Mouse (Mus musculus): ENCODE results near the gene Snn. TPM values are rescaled to one million over a fixed set of nuclear protein-coding genes. Genes with fewer than 3 reads are reported as not detected.
"Not testable (repeated sequence)": the region's sequence is repeated elsewhere in the genome, so short reads cannot be mapped to it uniquely, and the experiment has no call there.

Snn gene
- 102 and 104 TPM in 2 replicates for polyA plus RNA-seq (2016; fragmentation: Nextera tagmentation; extraction: Ambion mirVana)

DNA sequence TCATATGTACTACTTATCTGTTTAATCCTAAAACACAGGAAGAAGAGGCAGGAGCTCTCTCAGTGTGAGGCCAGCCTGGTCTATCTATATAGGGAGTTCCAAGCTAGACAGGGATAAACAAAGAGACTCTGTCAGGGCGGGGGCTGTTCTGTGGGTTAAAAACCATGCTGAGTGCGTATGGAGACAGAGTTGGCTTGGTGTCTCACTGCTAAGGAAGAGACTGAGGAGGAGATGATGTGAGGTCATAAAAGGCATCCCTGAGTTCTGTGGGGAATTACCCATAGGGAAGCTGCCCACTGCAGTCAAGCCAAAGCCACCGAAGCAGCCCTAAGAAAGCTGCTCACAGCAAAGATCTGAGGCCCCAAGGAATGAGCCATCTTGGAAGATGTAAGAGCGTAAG lies at the start of gene Snn:
Gene Snn, plus strand, starts transcription at position 301 of the 400 bp plus-strand sequence.
- 86% methylated on average over 4 of the region's 4 CpGs for WGBS
- H3K4me3 ChIP-seq (replicated peaks), result no peak within 1 kb of the TSS

DNA sequence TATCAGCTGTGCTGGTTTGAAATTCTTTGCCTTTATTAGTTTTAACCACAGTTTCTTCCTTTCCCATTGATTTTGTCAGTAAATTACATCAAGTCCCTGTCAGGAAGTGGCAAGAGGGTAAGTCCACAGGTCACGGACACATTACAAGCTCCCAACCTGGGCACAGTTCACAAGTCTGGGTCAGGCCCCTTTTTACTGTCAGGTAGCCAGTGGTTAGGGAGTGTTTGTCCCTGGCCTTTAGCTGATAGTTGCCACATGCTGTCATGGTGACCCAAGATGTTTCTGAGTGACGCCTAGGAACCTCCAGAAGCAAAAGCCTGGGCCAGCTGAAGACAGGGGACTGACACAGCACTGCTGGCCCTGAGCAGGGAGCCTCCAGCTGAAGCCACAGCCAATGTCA lies 49.5 kb upstream of the Snn start:
- Histone ChIP-seq H3K36me3 (replicated peaks) (no peaks in the 10 kb centered on the region), H3K27me3 (no peaks in the 10 kb centered on the region), H3K9ac (no peak overlapping the region), H3K27ac (no peak overlapping the region), H3K4me2 (no peak overlapping the region), H3K9me3 (no peaks in the 10 kb centered on the region), H3K4me3 (replicated peaks) (no peak overlapping the region), H3K4me1 (peaks cover 24% of the 10 kb centered on the region)
- 73% methylated on average over 2 of the region's 2 CpGs for WGBS
- ATAC-seq (ENCODE audit: low FRiP score), result no peak

More for the DNA sequence above, at the start of gene Snn:
- no peak within 1 kb of the TSS for H3K27ac ChIP-seq
- no peak within 1 kb of the TSS for H3K9ac ChIP-seq
- peaks cover 27% of the 10 kb centered on the region for H3K4me1 ChIP-seq
- H3K27me3 ChIP-seq, result no peaks in the 10 kb centered on the region
- no peaks in the 10 kb centered on the region for H3K36me3 ChIP-seq (replicated peaks)
- H3K4me2 ChIP-seq, result no peak within 1 kb of the TSS
- no peaks in the 10 kb centered on the region for H3K9me3 ChIP-seq
- no peak for ATAC-seq (ENCODE audit: low FRiP score)

DNA sequence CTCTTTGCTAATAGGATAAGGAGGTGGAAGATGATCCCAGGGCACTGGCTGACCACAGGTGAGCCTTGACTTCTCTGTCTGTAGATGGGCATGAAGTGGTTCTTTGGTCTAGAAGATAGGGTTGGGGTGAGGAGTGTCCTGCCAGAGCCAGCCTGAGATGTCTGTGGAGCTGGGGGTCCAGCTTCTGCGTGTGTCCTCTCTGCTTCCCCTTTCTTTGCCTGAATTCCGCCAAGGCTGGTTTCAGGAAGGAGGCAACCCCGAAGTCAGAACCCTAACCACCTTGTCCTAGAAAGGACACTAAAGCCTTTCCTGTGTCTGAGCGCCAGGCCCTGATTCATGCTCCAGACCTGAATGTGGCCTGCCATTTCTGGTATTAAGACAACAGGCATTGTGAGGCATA lies 48.8 kb upstream of the Snn start:
- Histone ChIP-seq H3K27ac (no peak overlapping the region), H3K4me2 (no peak overlapping the region), H3K4me1 (peaks cover 24% of the 10 kb centered on the region), H3K27me3 (no peaks in the 10 kb centered on the region), H3K9me3 (no peaks in the 10 kb centered on the region), H3K9ac (no peak overlapping the region), H3K4me3 (replicated peaks) (no peak overlapping the region), H3K36me3 (replicated peaks) (no peaks in the 10 kb centered on the region)
- ATAC-seq (ENCODE audit: low FRiP score), result no peak
- 91% methylated on average over 4 of the region's 4 CpGs for WGBS

DNA sequence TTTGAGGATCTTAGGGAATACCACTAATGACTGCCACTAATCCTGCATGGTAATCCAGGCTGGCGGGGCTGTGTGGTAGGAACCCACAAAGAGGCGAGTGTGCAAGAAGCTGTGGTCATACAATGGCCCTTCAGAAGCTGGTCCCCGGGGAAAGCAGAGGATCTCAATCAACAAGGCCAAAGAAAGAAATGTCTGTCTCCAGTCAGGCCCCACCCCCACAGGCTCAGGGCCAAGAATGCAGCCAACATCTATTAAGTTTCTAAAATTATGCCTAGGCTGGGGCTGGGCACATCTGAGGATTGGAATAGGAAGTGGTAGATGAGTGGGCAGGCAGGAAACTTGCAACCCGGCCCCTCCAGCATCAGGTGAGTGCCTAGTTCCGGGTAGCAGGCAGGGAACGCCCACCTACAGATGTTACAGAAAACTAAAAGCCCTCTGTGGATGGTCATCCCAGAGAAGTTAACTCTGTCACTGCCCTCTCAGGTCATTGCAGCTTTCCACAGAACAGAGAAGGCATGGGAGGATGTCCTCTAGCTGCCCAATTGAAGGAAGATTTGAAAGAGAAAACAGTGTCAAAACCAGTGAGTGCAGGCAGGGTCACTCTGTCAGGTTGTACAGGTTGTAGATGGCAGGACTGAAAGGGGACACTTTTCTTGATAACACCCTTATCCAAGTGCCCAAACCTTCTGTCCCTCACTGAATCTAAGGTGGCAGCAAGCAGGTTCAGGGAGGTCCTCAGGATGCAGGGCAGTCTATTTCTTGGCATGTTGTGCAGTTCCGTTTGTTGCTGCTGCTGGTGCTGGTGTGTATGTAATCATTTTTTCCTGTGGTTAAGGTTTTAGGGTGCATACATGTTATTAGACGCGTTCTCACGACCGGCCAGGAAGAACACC lies 47.9 kb upstream of the Snn start:
- H3K36me3 ChIP-seq (replicated peaks), result no peaks in the 10 kb centered on the region
- 72% methylated on average over 11 of the region's 11 CpGs for WGBS
- H3K4me1 ChIP-seq, result peaks cover 22% of the 10 kb centered on the region
- no peak overlapping the region for H3K9ac ChIP-seq
- H3K27me3 ChIP-seq, result no peaks in the 10 kb centered on the region
- 0 out of 2 replicates have a peak overlapping the region, but pooled peaks have one; percentile 13 for H3K27ac ChIP-seq
- no peaks in the 10 kb centered on the region for H3K9me3 ChIP-seq
- 0 out of 2 replicates have a peak, but pooled peaks have one; percentile 40 for ATAC-seq (ENCODE audit: low FRiP score)
- H3K4me3 ChIP-seq (replicated peaks), result no peak overlapping the region
- no peak overlapping the region for H3K4me2 ChIP-seq

DNA sequence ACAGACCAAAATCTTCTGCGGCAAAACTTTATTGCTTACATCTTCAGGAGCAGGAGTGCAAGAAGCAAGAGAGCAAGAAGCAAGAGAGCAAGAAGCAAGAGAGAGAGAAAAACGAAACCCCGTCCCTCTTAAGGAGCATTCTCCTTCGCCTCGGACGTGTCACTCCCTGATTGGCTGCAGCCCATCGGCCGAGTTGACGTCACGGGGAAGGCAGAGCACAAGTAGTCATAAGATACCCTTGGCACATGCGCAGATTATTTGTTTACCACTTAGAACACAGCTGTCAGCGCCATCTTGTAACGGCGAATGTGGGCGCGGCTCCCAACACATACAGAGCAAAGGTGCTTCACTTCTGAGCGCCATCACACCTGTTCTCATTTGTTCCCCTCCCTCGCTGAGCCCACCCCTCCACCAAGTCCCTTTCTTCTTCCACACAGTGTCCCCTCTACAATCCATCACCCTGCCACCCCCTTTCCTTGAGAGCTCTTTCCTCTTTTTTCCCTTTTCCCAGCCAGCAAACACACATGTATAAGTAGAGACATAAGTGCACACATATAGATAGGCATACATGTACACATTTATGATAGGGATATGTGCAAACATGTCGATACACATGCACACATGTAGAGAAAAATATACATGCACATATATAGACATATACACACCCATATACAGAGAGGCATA lies 47.1 kb upstream of the Snn start:
- not testable (repeated sequence) for H3K9me3 ChIP-seq; H3K4me3 ChIP-seq (replicated peaks); H3K4me2 ChIP-seq; H3K27ac ChIP-seq; ATAC-seq (ENCODE audit: low FRiP score); H3K9ac ChIP-seq; H3K36me3 ChIP-seq (replicated peaks); H3K27me3 ChIP-seq
- 93% methylated on average over 11 of the region's 19 CpGs for WGBS
- H3K4me1 ChIP-seq, result peaks cover 14% of the 10 kb centered on the region

DNA sequence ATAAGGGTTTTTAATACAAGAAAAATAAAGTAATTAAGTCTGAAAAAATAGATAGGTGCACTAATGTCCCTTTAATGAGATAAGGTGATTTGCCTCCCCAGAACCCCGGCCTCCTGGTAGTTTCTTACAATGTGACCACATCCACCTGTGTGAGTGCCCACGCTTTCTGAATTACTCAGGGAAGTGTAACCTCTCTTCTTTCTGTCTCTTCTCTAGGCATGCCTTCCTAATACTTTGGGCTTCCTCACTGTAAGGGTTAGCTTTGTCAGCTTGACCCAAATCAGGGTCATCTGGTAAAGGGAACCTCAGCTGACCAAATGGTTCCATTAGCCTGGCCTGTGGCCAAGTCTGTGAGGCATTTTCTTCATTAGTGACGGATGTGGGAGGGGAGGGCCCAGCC lies 46.3 kb upstream of the Snn start:
- 86% methylated on average over 3 of the region's 3 CpGs for WGBS
- no peaks in the 10 kb centered on the region for H3K36me3 ChIP-seq (replicated peaks)
- H3K27ac ChIP-seq, result no peak overlapping the region
- no peaks in the 10 kb centered on the region for H3K9me3 ChIP-seq
- H3K4me2 ChIP-seq, result no peak overlapping the region
- H3K27me3 ChIP-seq, result no peaks in the 10 kb centered on the region
- ATAC-seq (ENCODE audit: low FRiP score), result no peak
- no peak overlapping the region for H3K9ac ChIP-seq
- H3K4me1 ChIP-seq, result peaks cover 10% of the 10 kb centered on the region
- no peak overlapping the region for H3K4me3 ChIP-seq (replicated peaks)

DNA sequence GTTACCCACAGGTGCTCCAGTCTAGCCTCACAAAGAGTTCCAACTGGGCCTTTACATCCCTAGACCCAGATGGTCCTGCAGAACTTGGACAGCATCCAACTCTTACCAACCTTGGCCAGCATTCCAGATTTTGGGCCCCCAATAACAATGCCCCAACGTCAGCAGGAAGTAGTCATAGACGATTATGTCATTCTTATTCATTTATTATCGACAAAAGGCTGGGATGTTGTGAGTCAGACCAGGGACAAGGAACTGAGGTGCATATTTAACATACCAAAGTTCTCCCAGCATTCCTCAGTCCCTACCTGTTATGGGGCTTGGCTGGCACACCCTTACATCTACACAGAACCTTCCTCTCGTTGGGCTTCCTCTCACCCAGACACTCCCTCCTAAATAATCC lies 44.4 kb upstream of the Snn start:
- 80% methylated on average over 4 of the region's 4 CpGs for WGBS
- Histone ChIP-seq H3K27me3 (no peaks in the 10 kb centered on the region), H3K36me3 (replicated peaks) (no peaks in the 10 kb centered on the region), H3K4me1 (peaks cover 10% of the 10 kb centered on the region), H3K27ac (no peak overlapping the region), H3K9ac (no peak overlapping the region), H3K9me3 (no peaks in the 10 kb centered on the region), H3K4me3 (replicated peaks) (no peak overlapping the region), H3K4me2 (no peak overlapping the region)
- ATAC-seq (ENCODE audit: low FRiP score), result no peak

DNA sequence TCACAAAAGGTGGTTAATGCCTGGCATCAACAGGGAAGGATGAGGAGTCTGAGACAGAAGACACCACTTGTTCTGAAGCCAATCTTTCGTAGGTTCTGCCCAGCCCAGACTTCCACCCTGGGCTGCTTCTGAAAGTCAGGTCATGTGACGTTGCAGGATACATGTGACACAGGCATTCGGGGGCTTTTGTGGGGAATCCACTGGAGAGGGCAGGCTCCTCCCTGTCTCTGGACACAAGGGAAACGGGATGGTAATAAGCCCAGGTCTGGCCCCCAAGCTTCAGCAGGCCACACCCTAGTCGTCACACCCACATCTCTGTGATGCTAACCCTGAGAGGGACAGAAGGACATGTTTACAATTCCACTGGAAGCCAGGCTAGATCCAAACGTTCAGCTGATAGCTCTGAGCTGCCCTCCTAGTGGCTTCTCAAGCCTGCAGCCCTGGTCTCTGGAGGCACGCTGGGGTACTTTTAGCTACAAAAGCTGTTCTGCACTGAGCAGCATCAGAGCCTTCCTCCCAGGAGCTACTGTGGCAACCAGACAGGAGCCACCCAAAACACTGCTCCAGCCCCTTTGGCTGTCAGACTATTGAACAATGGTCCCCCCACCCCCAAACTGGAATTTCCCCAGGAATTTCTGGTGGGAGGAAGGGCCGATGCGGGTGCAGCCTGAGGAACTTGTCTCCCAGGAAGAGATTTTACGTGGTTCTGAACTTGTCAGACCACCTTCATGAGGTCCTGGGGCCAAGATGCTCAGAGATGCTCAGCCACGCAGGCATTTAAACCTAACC lies 42.7 kb upstream of the Snn start:
- H3K4me3 ChIP-seq (replicated peaks), result no peak overlapping the region
- no peaks in the 10 kb centered on the region for H3K27me3 ChIP-seq
- H3K9me3 ChIP-seq, result no peaks in the 10 kb centered on the region
- H3K4me2 ChIP-seq, result no peak overlapping the region
- no peak overlapping the region for H3K27ac ChIP-seq
- no peak overlapping the region for H3K9ac ChIP-seq
- H3K4me1 ChIP-seq, result peaks cover 4% of the 10 kb centered on the region
- WGBS, result 71% methylated on average over 11 of the region's 11 CpGs
- no peaks in the 10 kb centered on the region for H3K36me3 ChIP-seq (replicated peaks)
- ATAC-seq (ENCODE audit: low FRiP score), result no peak

DNA sequence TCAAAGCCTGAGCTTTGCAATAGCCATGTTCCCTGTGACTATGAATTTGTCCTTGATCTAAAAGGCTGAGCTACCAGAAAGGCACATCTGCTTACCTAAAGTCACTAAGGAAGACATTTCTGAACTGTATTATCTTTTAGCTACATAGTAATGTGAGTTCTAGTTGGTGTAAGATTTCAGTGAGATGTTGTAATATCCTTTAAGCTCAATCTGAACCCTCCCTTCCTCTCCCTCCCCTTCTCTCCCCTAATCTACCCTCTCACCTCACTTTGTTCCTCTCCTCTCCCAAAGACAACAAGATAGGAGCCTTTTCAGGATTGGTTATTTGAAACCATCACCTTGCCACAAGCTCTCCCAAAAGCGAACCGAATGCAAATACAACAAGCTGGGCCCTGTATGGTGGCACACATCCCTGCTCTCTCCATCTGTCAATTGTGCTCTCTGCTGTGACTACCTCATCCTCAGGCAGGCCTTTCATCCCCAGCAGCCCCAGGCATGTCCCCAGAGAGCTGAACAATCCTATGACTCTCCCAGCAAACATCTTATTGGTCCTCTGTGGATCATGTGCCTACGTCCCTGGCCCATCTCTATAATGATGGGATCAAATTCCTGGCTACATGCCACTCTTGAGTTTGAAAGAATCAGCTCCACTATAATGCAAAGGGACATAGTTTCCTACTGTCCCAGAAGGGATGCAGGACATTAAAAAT lies 39.2 kb upstream of the Snn start:
- H3K36me3 ChIP-seq (replicated peaks), result no peaks in the 10 kb centered on the region
- H3K4me2 ChIP-seq, result no peak overlapping the region
- no peak overlapping the region for H3K9ac ChIP-seq
- WGBS, result 66% methylated on average over 3 of the region's 3 CpGs
- peaks cover 4% of the 10 kb centered on the region for H3K4me1 ChIP-seq
- ATAC-seq (ENCODE audit: low FRiP score), result peak; percentile 68; the same call in 1 of the 2 replicates
- H3K27ac ChIP-seq, result peak overlapping the region; percentile 1; the same call in 1 of the 2 replicates
- no peak overlapping the region for H3K4me3 ChIP-seq (replicated peaks)
- no peaks in the 10 kb centered on the region for H3K9me3 ChIP-seq
- no peaks in the 10 kb centered on the region for H3K27me3 ChIP-seq

DNA sequence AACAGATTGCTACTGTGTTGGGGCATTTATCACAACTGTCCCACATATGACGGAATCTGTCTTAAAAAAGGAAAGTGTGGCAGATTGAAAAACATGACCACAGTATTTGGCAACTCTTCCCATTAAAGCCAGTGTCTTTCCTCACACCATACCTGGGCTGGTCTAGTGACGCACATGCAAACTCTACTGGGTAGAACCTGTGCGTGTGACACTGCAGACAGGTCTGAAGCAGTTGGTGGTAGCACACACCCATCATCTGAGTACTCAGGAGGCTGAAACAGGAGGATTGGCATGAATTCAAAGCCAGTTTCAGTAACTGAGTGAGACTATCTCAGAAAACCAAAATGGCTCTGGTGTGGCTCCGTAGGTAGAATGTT lies 38.6 kb upstream of the Snn start:
- WGBS, result 90% methylated on average over 4 of the region's 4 CpGs
- H3K9ac ChIP-seq, result no peak overlapping the region
- peaks cover 4% of the 10 kb centered on the region for H3K4me1 ChIP-seq
- H3K36me3 ChIP-seq (replicated peaks), result no peaks in the 10 kb centered on the region
- no peaks in the 10 kb centered on the region for H3K9me3 ChIP-seq
- no peak overlapping the region for H3K4me3 ChIP-seq (replicated peaks)
- no peak overlapping the region for H3K27ac ChIP-seq
- H3K27me3 ChIP-seq, result no peaks in the 10 kb centered on the region
- no peak for ATAC-seq (ENCODE audit: low FRiP score)
- no peak overlapping the region for H3K4me2 ChIP-seq

DNA sequence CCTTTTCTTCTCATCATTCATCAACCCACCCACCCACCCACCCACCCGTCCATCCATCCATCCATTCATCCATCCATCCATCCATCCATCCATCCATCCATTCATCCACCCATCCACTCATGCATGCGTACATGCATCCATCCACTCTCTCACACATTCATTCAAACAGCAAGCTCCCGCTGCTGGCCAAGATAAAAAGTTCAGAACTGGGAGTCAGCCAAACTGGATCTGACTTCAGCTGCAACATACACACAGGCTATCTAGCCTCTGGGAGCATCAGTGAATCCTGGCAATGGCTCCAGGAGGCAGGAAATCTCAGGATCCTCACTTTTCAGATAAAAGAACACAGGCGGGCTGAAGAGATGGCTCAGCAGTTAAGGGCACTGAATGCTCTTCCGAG lies 37.1 kb upstream of the Snn start:
- H3K27ac ChIP-seq, result no peak overlapping the region
- H3K9ac ChIP-seq, result no peak overlapping the region
- no peaks in the 10 kb centered on the region for H3K27me3 ChIP-seq
- no peaks in the 10 kb centered on the region for H3K9me3 ChIP-seq
- H3K4me3 ChIP-seq (replicated peaks), result no peak overlapping the region
- no peak for ATAC-seq (ENCODE audit: low FRiP score)
- H3K36me3 ChIP-seq (replicated peaks), result no peaks in the 10 kb centered on the region
- peaks cover 4% of the 10 kb centered on the region for H3K4me1 ChIP-seq
- 89% methylated on average over 5 of the region's 5 CpGs for WGBS
- H3K4me2 ChIP-seq, result no peak overlapping the region

DNA sequence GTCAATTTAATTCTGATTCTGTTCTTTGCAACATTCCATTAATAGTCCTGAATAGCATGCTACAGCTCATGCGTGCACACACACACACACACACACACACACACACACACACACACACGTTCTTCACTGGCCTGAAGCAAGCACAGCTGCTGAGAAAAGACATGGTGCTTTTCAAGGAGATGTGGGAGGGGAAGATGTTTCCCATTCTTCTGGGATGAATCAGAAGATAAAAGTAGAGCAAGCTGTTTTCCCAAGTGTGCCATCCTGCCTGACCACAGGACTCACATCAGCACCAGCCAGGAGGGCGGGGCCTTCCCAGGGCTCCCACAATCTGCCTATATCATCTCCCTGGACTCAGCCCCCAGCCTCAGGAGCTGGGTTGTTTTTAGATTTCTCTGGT lies 35.9 kb upstream of the Snn start:
- H3K4me3 ChIP-seq (replicated peaks), result no peak overlapping the region
- H3K9me3 ChIP-seq, result no peaks in the 10 kb centered on the region
- no peaks in the 10 kb centered on the region for H3K36me3 ChIP-seq (replicated peaks)
- no peak overlapping the region for H3K27ac ChIP-seq
- 82% methylated on average over 3 of the region's 3 CpGs for WGBS
- H3K4me1 ChIP-seq, result peaks cover 4% of the 10 kb centered on the region
- no peak overlapping the region for H3K9ac ChIP-seq
- no peak for ATAC-seq (ENCODE audit: low FRiP score)
- H3K27me3 ChIP-seq, result no peaks in the 10 kb centered on the region
- no peak overlapping the region for H3K4me2 ChIP-seq

All from forebrain, embryonic 12.5 days (tissue).